ENCODE assay signal across 8 mouse cellular contexts in the genomic region with DNA sequence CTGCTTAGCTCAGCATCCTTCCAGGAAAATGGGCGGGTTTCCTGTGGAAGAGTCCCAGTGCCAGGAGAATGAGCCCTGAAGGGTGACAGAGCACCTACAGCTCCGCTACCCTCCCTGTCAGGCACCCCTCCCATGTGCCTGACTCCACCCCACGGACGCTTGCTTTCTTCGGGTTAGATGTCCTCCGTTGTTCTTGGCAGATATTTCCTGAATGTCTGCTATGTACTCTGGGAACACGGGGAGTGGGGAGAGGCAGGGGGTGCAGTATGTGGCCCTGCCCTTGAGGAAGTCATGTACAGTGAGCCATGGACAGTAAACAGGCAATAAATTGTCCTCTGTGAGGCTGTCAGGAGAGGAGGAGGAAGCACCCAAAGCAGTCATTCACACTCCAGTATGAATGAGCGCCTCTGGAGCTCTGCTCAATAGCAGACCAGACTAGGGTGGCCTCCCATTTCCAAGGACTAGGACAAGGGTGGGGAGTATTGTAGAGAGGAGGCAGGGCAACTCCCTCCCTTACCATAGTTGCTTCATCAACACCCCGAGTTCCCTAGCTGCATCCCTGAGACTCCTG. TPM values are rescaled to one million over a fixed set of nuclear protein-coding genes. Genes with fewer than 3 reads are reported as not detected.
A peak's percentile ranks its signal among the peaks of the same experiment; 100 is the strongest.
DNase-seq lines count a peak whose midpoint lies in the region; ATAC-seq lines count a peak whose summit lies in the region.

No protein-coding gene starts in this region.

- intact Hi-C loops in heart, postnatal 14 days (cut with DNase I), result no loop called here

- H3K9me3 ChIP-seq in hindbrain, embryonic 16.5 days (ENCODE audit: control insufficient read depth, low read length), result no peaks in the 10 kb centered on the region
- H3K9me3 ChIP-seq in hindbrain, embryonic 13.5 days, result no peaks in the 10 kb centered on the region
- H3K9me3 ChIP-seq in limb, embryonic 12.5 days, result no peaks in the 10 kb centered on the region
- H3K9me3 ChIP-seq in stomach, embryonic 16.5 days (replicated peaks; ENCODE audit: control insufficient read depth, low read length), result no peaks in the 10 kb centered on the region
- H3K9me3 ChIP-seq in forebrain, embryonic 12.5 days, result no peaks in the 10 kb centered on the region

- WGBS in hindbrain, embryonic 16.5 days, result 67% methylated on average over 9 of the region's 9 CpGs
- WGBS in hindbrain, embryonic 13.5 days, result 76% methylated on average over 9 of the region's 9 CpGs
- 62% methylated on average over 9 of the region's 9 CpGs for WGBS in limb, embryonic 12.5 days
- WGBS in stomach, embryonic 16.5 days, result 28% methylated on average over 9 of the region's 9 CpGs
- WGBS in forebrain, embryonic 12.5 days, result 81% methylated on average over 9 of the region's 9 CpGs

- H3K27me3 ChIP-seq in hindbrain, embryonic 16.5 days (replicated peaks; ENCODE audit: control insufficient read depth, insufficient read depth, low read length), result no peaks in the 10 kb centered on the region
- H3K27me3 ChIP-seq in hindbrain, embryonic 13.5 days, result no peaks in the 10 kb centered on the region
- H3K27me3 ChIP-seq in limb, embryonic 12.5 days, result no peaks in the 10 kb centered on the region
- H3K27me3 ChIP-seq in stomach, embryonic 16.5 days (ENCODE audit: control insufficient read depth, insufficient read depth, low read length), result no peaks in the 10 kb centered on the region
- H3K27me3 ChIP-seq in forebrain, embryonic 12.5 days, result peaks cover 39% of the 10 kb centered on the region

- ATAC-seq in hindbrain, embryonic 16.5 days, result 0 out of 2 replicates have a peak, but pooled peaks have one; percentile 34
- no peak for ATAC-seq in hindbrain, embryonic 13.5 days (ENCODE audit: low FRiP score)
- ATAC-seq in limb, embryonic 12.5 days (ENCODE audit: insufficient number of reproducible peaks, insufficient read depth, low FRiP score, low TSS enrichment, low read depth), result peak; percentile 28; the same call in 1 of the 2 replicates
- ATAC-seq in stomach, embryonic 16.5 days (ENCODE audit: insufficient read depth, low FRiP score), result peak; percentile 59; the same call in 1 of the 2 replicates
- no peak for ATAC-seq in megakaryocyte, adult 5-6 weeks (ENCODE audit: poor library complexity, severe bottlenecking)
- ATAC-seq in forebrain, embryonic 12.5 days (ENCODE audit: low FRiP score), result no peak

- no peak overlapping the region for H3K4me2 ChIP-seq in hindbrain, embryonic 16.5 days (ENCODE audit: low read length)
- H3K4me2 ChIP-seq in hindbrain, embryonic 13.5 days, result no peak overlapping the region
- H3K4me2 ChIP-seq in limb, embryonic 12.5 days, result no peak overlapping the region
- peak overlapping the region; percentile 0; the same call in 1 of the 2 replicates for H3K4me2 ChIP-seq in stomach, embryonic 16.5 days (ENCODE audit: low read depth, low read length)
- no peak overlapping the region for H3K4me2 ChIP-seq in forebrain, embryonic 12.5 days

- H3K4me1 ChIP-seq in hindbrain, embryonic 16.5 days (ENCODE audit: control insufficient read depth, insufficient read depth, low read depth, low read length), result peaks cover 10% of the 10 kb centered on the region
- peaks cover 15% of the 10 kb centered on the region for H3K4me1 ChIP-seq in hindbrain, embryonic 13.5 days (replicated peaks)
- peaks cover 34% of the 10 kb centered on the region for H3K4me1 ChIP-seq in limb, embryonic 12.5 days (replicated peaks)
- H3K4me1 ChIP-seq in stomach, embryonic 16.5 days (ENCODE audit: control insufficient read depth, insufficient read depth, low read length), result peaks cover 14% of the 10 kb centered on the region
- peaks cover 11% of the 10 kb centered on the region; the same call in 1 of the 2 replicates for H3K4me1 ChIP-seq in forebrain, embryonic 12.5 days

- no peaks in the 10 kb centered on the region for H3K36me3 ChIP-seq in hindbrain, embryonic 16.5 days (ENCODE audit: control insufficient read depth, insufficient read depth, low read length)
- no peaks in the 10 kb centered on the region for H3K36me3 ChIP-seq in hindbrain, embryonic 13.5 days
- H3K36me3 ChIP-seq in limb, embryonic 12.5 days, result no peaks in the 10 kb centered on the region
- no peaks in the 10 kb centered on the region for H3K36me3 ChIP-seq in stomach, embryonic 16.5 days (ENCODE audit: control insufficient read depth, insufficient read depth, low read length)
- H3K36me3 ChIP-seq in forebrain, embryonic 12.5 days (replicated peaks), result no peaks in the 10 kb centered on the region

- no peak overlapping the region for H3K27ac ChIP-seq in hindbrain, embryonic 16.5 days (ENCODE audit: low read depth, low read length)
- no peak overlapping the region for H3K27ac ChIP-seq in hindbrain, embryonic 13.5 days
- H3K27ac ChIP-seq in limb, embryonic 12.5 days, result peak overlapping the region; percentile 75; the same call in 1 of the 2 replicates
- peak overlapping the region; percentile 80 for H3K27ac ChIP-seq in stomach, embryonic 16.5 days (ENCODE audit: low read length)
- H3K27ac ChIP-seq in forebrain, embryonic 12.5 days, result no peak overlapping the region

- no peak overlapping the region for H3K4me3 ChIP-seq in hindbrain, embryonic 16.5 days (ENCODE audit: low read length)
- no peak overlapping the region for H3K4me3 ChIP-seq in hindbrain, embryonic 13.5 days
- H3K4me3 ChIP-seq in limb, embryonic 12.5 days (replicated peaks), result no peak overlapping the region
- no peak overlapping the region for H3K4me3 ChIP-seq in stomach, embryonic 16.5 days (replicated peaks; ENCODE audit: low read length)
- no peak overlapping the region for H3K4me3 ChIP-seq in forebrain, embryonic 12.5 days (replicated peaks)

- no peak overlapping the region for H3K9ac ChIP-seq in hindbrain, embryonic 16.5 days (ENCODE audit: low read depth, low read length)
- H3K9ac ChIP-seq in hindbrain, embryonic 13.5 days, result no peak overlapping the region
- H3K9ac ChIP-seq in limb, embryonic 12.5 days (replicated peaks), result no peak overlapping the region
- H3K9ac ChIP-seq in stomach, embryonic 16.5 days (ENCODE audit: low read length), result 0 out of 2 replicates have a peak overlapping the region, but pooled peaks have one; percentile 22
- H3K9ac ChIP-seq in forebrain, embryonic 12.5 days, result no peak overlapping the region

- peak; percentile 18 to 39 for DNase-seq in heart, postnatal 14 days
- DNase-seq in left cerebral cortex, adult 11 months (ENCODE audit: low spot score), result no peak

RNA-seq across cellular contexts. Expression of a gene that starts 52.8 kb away (rescaled TPM):
- 165 and 231 TPM in 2 replicates for polyA plus RNA-seq in hindbrain, embryonic 16.5 days (2015; fragmentation: Nextera tagmentation; extraction: Ambion mirVana)
- 359 and 375 TPM in 2 replicates for polyA plus RNA-seq in hindbrain, embryonic 13.5 days (2015; fragmentation: Nextera tagmentation; extraction: Ambion mirVana)
- total RNA-seq in heart, postnatal 14 days (2021), result 10 to 100 TPM; 37.3 to 52.0 TPM
- 1,371 and 1,459 TPM in 2 replicates for polyA plus RNA-seq in limb, embryonic 12.5 days (2016; fragmentation: Nextera tagmentation; extraction: Ambion mirVana)
- 402 and 460 TPM in 2 replicates for polyA plus RNA-seq in stomach, embryonic 16.5 days (2015; fragmentation: Nextera tagmentation; extraction: Ambion mirVana)
- 1.3 and 2.3 TPM in 2 replicates for total RNA-seq in megakaryocyte, adult 5-6 weeks (2015)
- 0.41 and 0.95 TPM in 2 replicates for total RNA-seq in megakaryocyte, adult 5-6 weeks (2017)
- polyA plus RNA-seq in forebrain, embryonic 12.5 days (2016; fragmentation: Nextera tagmentation; extraction: Ambion mirVana), result 326 and 351 TPM in 2 replicates

Comparison
In these comparisons a context has a peak if more than half of its experiments do, and no peak if none do; other contexts are left out.
1. ATAC-seq: peak in hindbrain, embryonic 16.5 days (single experiment), limb, embryonic 12.5 days (single experiment) and stomach, embryonic 16.5 days (single experiment); none in hindbrain, embryonic 13.5 days (single experiment), megakaryocyte, adult 5-6 weeks (single experiment) and forebrain, embryonic 12.5 days (single experiment).
2. H3K27ac ChIP-seq: peak in limb, embryonic 12.5 days (single experiment) and stomach, embryonic 16.5 days (single experiment); none in hindbrain, embryonic 16.5 days (single experiment), hindbrain, embryonic 13.5 days (single experiment) and forebrain, embryonic 12.5 days (single experiment).